Mouse (Mus musculus) neural tube, embryonic 15.5 days (tissue): ENCODE results near the gene Coro2b. TPM values are rescaled to one million over a fixed set of nuclear protein-coding genes. Genes with fewer than 3 reads are reported as not detected.

ENCODE experiments used
- ATAC-seq: fragments of 200-750 bp; cut with Nextera tagmentation; 2 replicates; pipeline ENCODE4 v1.8.0; 2017; ENCODE audit warnings: mild to moderate bottlenecking, moderate TSS enrichment, moderate library complexity; ENCODE audit not compliant: low FRiP score
- H3K27ac ChIP-seq: fragments of 300-500 bp; sonication (generic); replicated peaks from 2 replicates; pipeline ENCODE4 v1.5.1; 2015; ENCODE audit warnings: mild to moderate bottlenecking, inconsistent platforms
- H3K27me3 ChIP-seq: fragments of 300-500 bp; sonication (generic); replicated peaks from 2 replicates; pipeline ENCODE4 v1.6.1; 2015; ENCODE audit warnings: inconsistent platforms
- H3K36me3 ChIP-seq: fragments of 300-500 bp; sonication (generic); 2 replicates; pipeline ENCODE4 v1.6.1; 2015; ENCODE audit warnings: inconsistent platforms
- H3K4me1 ChIP-seq: fragments of 300-500 bp; sonication (generic); 2 replicates; pipeline ENCODE4 v1.6.1; 2015; ENCODE audit warnings: inconsistent platforms
- H3K4me2 ChIP-seq: fragments of 300-500 bp; sonication (generic); 2 replicates; pipeline ENCODE4 v1.6.1; 2015; ENCODE audit warnings: inconsistent platforms, mild to moderate bottlenecking, moderate library complexity
- H3K4me3 ChIP-seq: fragments of 300-500 bp; sonication (generic); replicated peaks from 2 replicates; pipeline ENCODE4 v1.5.1; 2015; ENCODE audit warnings: mild to moderate bottlenecking, inconsistent platforms
- H3K9ac ChIP-seq: fragments of 300-500 bp; sonication (generic); replicated peaks from 2 replicates; pipeline ENCODE4 v1.6.1; 2015; ENCODE audit warnings: mild to moderate bottlenecking, inconsistent platforms
- H3K9me3 ChIP-seq: fragments of 300-500 bp; sonication (generic); replicated peaks from 2 replicates; pipeline ENCODE4 v1.6.1; 2016; ENCODE audit warnings: inconsistent platforms
- WGBS: fragments of 180-500 bp; shearing (Covaris S2); methylation state at CpG from one replicate; pipeline ENCODE4 v1.1.7; 2015; ENCODE audit warnings: mixed read lengths; 5-methylcytosine and 5-hydroxymethylcytosine counted together
- polyA plus RNA-seq: library from polyadenylated mRNA; unstranded; fragments of >200 nt; fragmentation: Nextera tagmentation; extraction: Ambion mirVana; gene quantifications from 2 replicates; pipeline ENCODE4 v1.2.1, GENCODE M21; 2015

Coro2b gene
- polyA plus RNA-seq, 1 experiment from 2014 or later, result 38.2 TPM

GRCm38 (mm10) chr9:62522791-62523471, 13.9 kb downstream of the Coro2b start:
- H3K9ac ChIP-seq, result no peak overlapping the region
- no peak overlapping the region for H3K4me2 ChIP-seq
- H3K36me3 ChIP-seq, result no peaks in the 10 kb centered on the region
- ATAC-seq, result no peak
- H3K27ac ChIP-seq, result peak overlapping the region; percentile 70
- no peak overlapping the region for H3K4me3 ChIP-seq
- H3K9me3 ChIP-seq, result no peaks in the 10 kb centered on the region
- no peaks in the 10 kb centered on the region for H3K27me3 ChIP-seq
- H3K4me1 ChIP-seq, result peaks cover 94% of the 10 kb centered on the region
- 40% methylated on average over 15 of the region's 15 CpGs for WGBS

GRCm38 (mm10) chr9:62522211-62522610, 14.6 kb downstream of the Coro2b start:
- Histone ChIP-seq H3K9me3 (no peaks in the 10 kb centered on the region), H3K4me3 (no peak overlapping the region), H3K27me3 (no peaks in the 10 kb centered on the region), H3K9ac (no peak overlapping the region), H3K36me3 (no peaks in the 10 kb centered on the region), H3K4me2 (no peak overlapping the region), H3K27ac (peak overlapping the region; percentile 70), H3K4me1 (peaks cover 100% of the 10 kb centered on the region)
- ATAC-seq, result no peak
- 44% methylated on average over 5 of the region's 5 CpGs for WGBS

DNA sequence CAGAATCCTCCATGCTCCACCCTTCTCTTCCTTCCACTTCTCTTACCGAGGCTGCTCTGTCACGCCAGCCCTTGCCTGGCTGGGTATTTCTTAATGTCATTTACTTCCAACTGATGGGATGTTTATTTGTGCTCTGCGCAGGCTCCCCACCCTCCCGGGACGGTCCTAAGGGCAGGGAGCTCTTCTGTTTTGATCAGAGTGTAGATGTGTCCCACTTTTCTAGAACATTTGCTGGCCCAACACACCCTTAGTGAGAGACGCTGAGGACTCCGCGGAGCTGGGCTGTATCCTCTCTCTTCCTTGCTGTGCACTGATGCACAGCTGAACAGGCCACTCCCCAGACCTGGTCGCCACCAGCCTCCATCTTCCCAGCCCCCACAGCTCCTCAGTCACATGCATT, 15.3 kb downstream of the Coro2b start:
- peaks cover 99% of the 10 kb centered on the region for H3K4me1 ChIP-seq
- no peaks in the 10 kb centered on the region for H3K9me3 ChIP-seq
- H3K9ac ChIP-seq, result peak overlapping the region; percentile 43; the same call in 1 of the 2 replicates
- H3K4me2 ChIP-seq, result no peak overlapping the region
- no peaks in the 10 kb centered on the region for H3K27me3 ChIP-seq
- no peak for ATAC-seq
- 48% methylated on average over 9 of the region's 9 CpGs for WGBS
- H3K4me3 ChIP-seq, result no peak overlapping the region
- H3K27ac ChIP-seq, result peak overlapping the region; percentile 70
- H3K36me3 ChIP-seq, result no peaks in the 10 kb centered on the region

- H3K27ac ChIP-seq, result peak overlapping the region; percentile 70
- peak overlapping the region; percentile 43; the same call in 1 of the 2 replicates for H3K9ac ChIP-seq
- no peak overlapping the region for H3K4me3 ChIP-seq
- peaks cover 98% of the 10 kb centered on the region for H3K4me1 ChIP-seq
- H3K4me2 ChIP-seq, result no peak overlapping the region
- H3K36me3 ChIP-seq, result no peaks in the 10 kb centered on the region
- no peak for ATAC-seq
- WGBS, result 57% methylated on average over 9 of the region's 9 CpGs
- H3K9me3 ChIP-seq, result no peaks in the 10 kb centered on the region
- no peaks in the 10 kb centered on the region for H3K27me3 ChIP-seq
These were observed 15.9 kb downstream of the Coro2b start for GRCm38 (mm10) chr9:62520933-62521332.

- Histone ChIP-seq H3K36me3 (no peaks in the 10 kb centered on the region), H3K4me2 (no peak overlapping the region), H3K4me1 (peaks cover 94% of the 10 kb centered on the region), H3K4me3 (no peak overlapping the region), H3K9me3 (no peaks in the 10 kb centered on the region), H3K27me3 (no peaks in the 10 kb centered on the region), H3K9ac (no peak overlapping the region), H3K27ac (peak overlapping the region; percentile 70)
- no peak for ATAC-seq
- 54% methylated on average over 15 of the region's 15 CpGs for WGBS
These were observed 16.9 kb downstream of the Coro2b start for GRCm38 (mm10) chr9:62519787-62520503.

DNA sequence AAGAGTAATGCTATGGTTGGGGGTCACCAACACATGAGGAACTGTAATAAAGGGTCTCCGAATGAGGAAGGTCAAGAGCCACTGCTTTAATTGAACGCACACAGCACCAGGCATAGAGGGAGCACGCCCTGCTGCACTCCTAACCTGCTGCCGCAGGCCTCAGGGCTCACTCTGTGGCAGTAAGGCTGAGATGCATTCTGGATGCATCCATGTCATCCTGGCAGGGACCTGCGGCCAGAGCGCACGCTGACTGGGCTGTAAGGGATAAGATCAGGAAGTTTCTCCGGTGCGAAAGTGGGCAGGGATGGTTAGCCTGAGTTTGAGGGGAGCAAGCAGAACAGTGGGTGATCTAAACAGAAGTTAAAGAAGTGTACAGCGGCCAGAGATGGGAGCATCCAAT, 17.5 kb downstream of the Coro2b start:
- no peaks in the 10 kb centered on the region for H3K36me3 ChIP-seq
- H3K4me2 ChIP-seq, result no peak overlapping the region
- no peak for ATAC-seq
- 86% methylated on average over 10 of the region's 10 CpGs for WGBS
- H3K27me3 ChIP-seq, result no peaks in the 10 kb centered on the region
- H3K4me1 ChIP-seq, result peaks cover 93% of the 10 kb centered on the region
- peak overlapping the region; percentile 70 for H3K27ac ChIP-seq
- H3K4me3 ChIP-seq, result no peak overlapping the region
- H3K9ac ChIP-seq, result no peak overlapping the region
- H3K9me3 ChIP-seq, result no peaks in the 10 kb centered on the region

DNA sequence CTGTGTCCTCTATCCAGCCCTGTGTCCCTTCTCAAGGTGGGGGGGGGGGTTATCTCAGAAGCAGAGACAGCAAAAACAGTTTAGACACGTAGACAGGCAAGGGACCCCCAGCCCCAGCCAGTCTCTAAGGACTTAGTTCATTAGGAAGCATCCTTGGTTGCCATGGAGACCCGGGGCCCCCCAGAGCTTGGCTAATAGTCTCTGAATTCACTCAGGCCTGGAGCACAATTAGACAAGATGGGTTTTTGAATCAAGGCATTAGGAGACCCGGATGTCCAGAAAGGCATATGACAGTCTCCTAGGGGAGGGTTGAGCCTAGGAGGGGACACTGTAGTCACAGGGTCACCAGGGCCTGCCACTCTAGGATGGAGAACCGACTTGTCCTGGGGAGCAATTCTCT, 18.3 kb downstream of the Coro2b start:
- H3K27me3 ChIP-seq, result no peaks in the 10 kb centered on the region
- no peaks in the 10 kb centered on the region for H3K9me3 ChIP-seq
- WGBS, result 26% methylated on average over 4 of the region's 4 CpGs
- H3K27ac ChIP-seq, result peak overlapping the region; percentile 70; the same call in 1 of the 2 replicates
- no peak overlapping the region for H3K4me3 ChIP-seq
- 0 out of 2 replicates have a peak overlapping the region, but pooled peaks have one; percentile 17 for H3K9ac ChIP-seq
- no peaks in the 10 kb centered on the region for H3K36me3 ChIP-seq
- no peak overlapping the region for H3K4me2 ChIP-seq
- no peak for ATAC-seq
- H3K4me1 ChIP-seq, result peaks cover 92% of the 10 kb centered on the region

- no peak overlapping the region for H3K9ac ChIP-seq
- no peak for ATAC-seq
- H3K4me1 ChIP-seq, result peaks cover 88% of the 10 kb centered on the region
- WGBS, result 59% methylated on average over 6 of the region's 6 CpGs
- no peaks in the 10 kb centered on the region for H3K36me3 ChIP-seq
- no peaks in the 10 kb centered on the region for H3K9me3 ChIP-seq
- 0 out of 2 replicates have a peak overlapping the region, but pooled peaks have one; percentile 20 for H3K27ac ChIP-seq
- H3K27me3 ChIP-seq, result no peaks in the 10 kb centered on the region
- no peak overlapping the region for H3K4me3 ChIP-seq
- H3K4me2 ChIP-seq, result no peak overlapping the region
These were observed 19.5 kb downstream of the Coro2b start for GRCm38 (mm10) chr9:62517112-62517957.

DNA sequence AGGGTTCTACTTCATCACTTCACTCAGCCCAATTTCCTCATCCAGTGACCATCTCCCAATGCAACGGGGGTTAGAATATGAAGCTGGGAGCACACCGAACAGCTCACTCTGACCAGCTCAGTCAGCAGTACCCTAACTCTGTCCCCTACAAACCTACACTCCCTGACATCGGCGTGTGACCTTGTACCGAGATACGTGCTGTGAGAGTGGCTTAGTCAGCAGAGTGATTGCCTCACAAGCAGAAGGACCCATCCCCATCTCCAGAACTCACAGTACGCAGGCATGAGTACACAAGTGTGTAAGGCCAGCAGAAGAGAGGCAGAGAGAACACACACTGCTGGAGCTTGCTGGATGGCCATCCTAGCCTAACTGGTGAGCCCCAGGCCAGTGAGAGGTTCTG, 21.7 kb downstream of the Coro2b start:
- Histone ChIP-seq H3K4me2 (no peak overlapping the region), H3K9ac (no peak overlapping the region), H3K9me3 (no peaks in the 10 kb centered on the region), H3K4me1 (peaks cover 81% of the 10 kb centered on the region), H3K4me3 (no peak overlapping the region), H3K27ac (peak overlapping the region; percentile 33; the same call in 1 of the 2 replicates), H3K36me3 (no peaks in the 10 kb centered on the region), H3K27me3 (no peaks in the 10 kb centered on the region)
- ATAC-seq, result no peak
- 90% methylated on average over 7 of the region's 7 CpGs for WGBS

DNA sequence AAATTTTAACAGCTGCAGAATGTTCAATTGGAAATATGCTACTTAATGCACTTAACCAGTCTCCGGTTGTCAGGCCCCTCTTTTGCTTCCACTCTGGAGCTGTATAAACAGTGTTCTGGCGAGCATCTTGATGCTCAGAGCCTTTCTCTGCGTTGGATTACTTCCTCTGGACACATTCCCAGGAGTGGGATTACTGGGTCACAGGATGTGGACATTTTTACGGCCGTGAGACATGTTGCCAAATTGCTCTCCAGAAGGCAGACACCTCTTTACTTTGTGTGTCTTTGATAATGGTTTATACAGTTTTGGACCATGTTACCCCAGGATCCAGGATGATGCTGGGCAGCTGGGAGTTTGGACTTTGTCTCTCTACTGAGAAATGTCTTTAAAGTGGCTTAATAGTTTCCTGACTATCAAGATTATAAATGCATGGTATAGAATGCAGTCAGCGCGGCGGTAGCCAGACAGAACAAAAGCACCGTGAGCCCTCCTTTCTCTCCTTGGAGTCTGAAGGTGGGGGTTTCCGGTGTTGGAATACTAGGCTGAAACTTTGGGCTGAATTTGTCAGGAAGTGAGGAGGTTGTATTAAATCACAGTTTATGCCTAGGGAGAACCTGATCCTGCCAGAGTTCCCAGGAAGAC, 23.2 kb downstream of the Coro2b start:
- Histone ChIP-seq H3K4me3 (no peak overlapping the region), H3K4me2 (no peak overlapping the region), H3K27me3 (no peaks in the 10 kb centered on the region), H3K9ac (no peak overlapping the region), H3K27ac (peak overlapping the region; percentile 76), H3K36me3 (no peaks in the 10 kb centered on the region), H3K9me3 (no peaks in the 10 kb centered on the region), H3K4me1 (peaks cover 81% of the 10 kb centered on the region)
- no peak for ATAC-seq
- WGBS, result 35% methylated on average over 10 of the region's 10 CpGs

- H3K36me3 ChIP-seq, result no peaks in the 10 kb centered on the region
- no peak overlapping the region for H3K9ac ChIP-seq
- peak overlapping the region; percentile 70 for H3K27ac ChIP-seq
- H3K27me3 ChIP-seq, result no peaks in the 10 kb centered on the region
- peaks cover 70% of the 10 kb centered on the region for H3K4me1 ChIP-seq
- H3K4me3 ChIP-seq, result no peak overlapping the region
- WGBS, result 31% methylated on average over 4 of the region's 4 CpGs
- H3K9me3 ChIP-seq, result no peaks in the 10 kb centered on the region
- ATAC-seq, result peak; percentile 81
- H3K4me2 ChIP-seq, result peak overlapping the region; percentile 11; the same call in 1 of the 2 replicates
These were observed 26.3 kb downstream of the Coro2b start for GRCm38 (mm10) chr9:62510530-62510936.
